Mouse (Mus musculus): Measurements from ENCODE around the gene Sptlc2.
"Not testable (repeated sequence)": the region's sequence is repeated elsewhere in the genome, so short reads cannot be mapped to it uniquely, and the experiment has no call there.

- TF ChIP-seq CTCF (IDR thresholded peaks at IDR 0.05; ENCODE audit: control insufficient read depth, insufficient read depth, insufficient read length); MYOG (IDR thresholded peaks at IDR 0.05; ENCODE audit: control insufficient read depth, extremely low read depth, insufficient read length); MAX (IDR thresholded peaks at IDR 0.05); CEBPB (IDR thresholded peaks at IDR 0.05; ENCODE audit: low read depth): not testable (repeated sequence)
Measured at GRCm38 (mm10) chr12:87306584-87306844, 81.6 kb downstream of the Sptlc2 start.
